Mouse (Mus musculus): Measurements from ENCODE around the gene Ddah2.

DNA sequence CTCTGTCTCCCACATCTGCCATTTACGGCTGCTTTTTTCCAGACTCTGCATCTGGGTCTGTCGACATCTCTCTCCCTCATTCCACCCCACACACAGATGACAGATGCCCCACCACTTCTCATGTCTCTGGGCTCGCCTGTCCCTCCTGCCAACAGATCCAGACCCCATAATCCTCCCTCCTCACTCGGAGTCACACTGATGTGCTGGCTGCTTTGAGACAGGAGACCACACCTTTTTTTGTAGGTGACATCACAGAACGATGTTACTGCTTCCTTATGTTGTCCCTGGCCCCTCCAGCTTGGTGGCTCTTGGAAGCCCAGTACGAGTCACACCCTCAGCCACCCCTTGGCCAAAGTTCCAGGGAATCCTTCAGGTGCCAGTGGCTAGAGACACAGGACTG, 21.4 kb downstream of the Ddah2 start:
- TF ChIP-seq EP300 (IDR thresholded peaks at IDR 0.05; ENCODE audit: low read depth) (no peak), CTCF (IDR thresholded peaks at IDR 0.05; ENCODE audit: low read depth) (no peak)

Measured in heart, postnatal 0 days (tissue).